Mouse (Mus musculus) skeletal muscle tissue, adult 2 months (tissue): ENCODE data around the gene Toe1.
A peak's percentile ranks its signal among the peaks of the same experiment; 100 is the strongest.

Source experiments
- DNase-seq: peaks from one replicate; pipeline ENCODE4 v3.0.0-alpha.2; 2012; ENCODE audit warnings: low read depth, low spot score

The Toe1 gene

GRCm38 (mm10) chr4:116794273-116794672 is 13.2 kb downstream of the Toe1 start:
- no peak for DNase-seq

- DNase-seq, result no peak
Observed at GRCm38 (mm10) chr4:116792453-116792852, 15.0 kb downstream of the Toe1 start.

- peak; percentile 74 for DNase-seq
Observed at GRCm38 (mm10) chr4:116788956-116789355, 18.5 kb downstream of the Toe1 start.

GRCm38 (mm10) chr4:116787985-116788760 is 19.3 kb downstream of the Toe1 start:
- DNase-seq, result peak; percentile 36

- DNase-seq, result no peak
Observed at GRCm38 (mm10) chr4:116786587-116786986, 20.9 kb downstream of the Toe1 start.

GRCm38 (mm10) chr4:116782171-116782570 is 25.3 kb downstream of the Toe1 start:
- no peak for DNase-seq

GRCm38 (mm10) chr4:116781366-116781765 is 26.1 kb downstream of the Toe1 start:
- no peak for DNase-seq

GRCm38 (mm10) chr4:116780541-116780940 is 26.9 kb downstream of the Toe1 start:
- DNase-seq, result no peak

- no peak for DNase-seq
Observed at GRCm38 (mm10) chr4:116777079-116777478, 30.4 kb downstream of the Toe1 start.

- DNase-seq, result no peak
Observed at GRCm38 (mm10) chr4:116776391-116776790, 31.0 kb downstream of the Toe1 start.

- no peak for DNase-seq
Observed at GRCm38 (mm10) chr4:116769060-116769459, 38.4 kb downstream of the Toe1 start.

- no peak for DNase-seq
Observed at GRCm38 (mm10) chr4:116768510-116768909, 38.9 kb downstream of the Toe1 start.

- no peak for DNase-seq
Observed at GRCm38 (mm10) chr4:116764001-116764400, 43.4 kb downstream of the Toe1 start.

GRCm38 (mm10) chr4:116761914-116762313 is 45.5 kb downstream of the Toe1 start:
- DNase-seq, result no peak

- no peak for DNase-seq
Observed at GRCm38 (mm10) chr4:116749750-116750149, 57.7 kb downstream of the Toe1 start.
